Mouse (Mus musculus): ENCODE results near the gene Cttnbp2.

Cttnbp2 gene

GRCm38 (mm10) chr6:18514480-18515352, at the start of gene Cttnbp2:
TSS of gene Cttnbp2 (minus strand) at chr6:18514843.
- peak in 1 of 2 experiments; percentile 70 for DNase-seq (ENCODE audit: low spot score in 2 of 2)

- DNase-seq (ENCODE audit: low spot score in 2 of 2): no peak
These were observed 44.4 kb upstream of the Cttnbp2 start for GRCm38 (mm10) chr6:18559019-18559418.

- DNase-seq (ENCODE audit: low spot score in 2 of 2): peak; percentile 28 to 44
These were observed 33.1 kb upstream of the Cttnbp2 start for GRCm38 (mm10) chr6:18547516-18548465.

- DNase-seq (ENCODE audit: low spot score in 2 of 2): no peak
These were observed 29.2 kb upstream of the Cttnbp2 start for GRCm38 (mm10) chr6:18543878-18544277.

GRCm38 (mm10) chr6:18540396-18540795, 25.8 kb upstream of the Cttnbp2 start:
- DNase-seq (ENCODE audit: low spot score in 2 of 2): no peak

- no peak for DNase-seq (ENCODE audit: low spot score in 2 of 2)
These were observed 15.8 kb upstream of the Cttnbp2 start for GRCm38 (mm10) chr6:18530394-18530793.

- no peak for DNase-seq (ENCODE audit: low spot score in 2 of 2)
These were observed 3.0 kb upstream of the Cttnbp2 start for GRCm38 (mm10) chr6:18517626-18518025.

- peak in 1 of 2 experiments; percentile 51 for DNase-seq (ENCODE audit: low spot score in 2 of 2)
These were observed 801 bp downstream of the Cttnbp2 start for GRCm38 (mm10) chr6:18513611-18514473.

GRCm38 (mm10) chr6:18511886-18512285, 2.8 kb downstream of the Cttnbp2 start:
- no peak for DNase-seq (ENCODE audit: low spot score in 2 of 2)

GRCm38 (mm10) chr6:18508036-18508435, 6.6 kb downstream of the Cttnbp2 start:
- DNase-seq (ENCODE audit: low spot score in 2 of 2): no peak

- DNase-seq (ENCODE audit: low spot score in 2 of 2): no peak
These were observed 14.8 kb downstream of the Cttnbp2 start for GRCm38 (mm10) chr6:18499833-18500232.

GRCm38 (mm10) chr6:18492977-18493376, 21.7 kb downstream of the Cttnbp2 start:
- no peak for DNase-seq (ENCODE audit: low spot score in 2 of 2)

GRCm38 (mm10) chr6:18492248-18492901, 22.3 kb downstream of the Cttnbp2 start:
- no peak for DNase-seq (ENCODE audit: low spot score in 2 of 2)

- DNase-seq (ENCODE audit: low spot score in 2 of 2): no peak
These were observed 29.6 kb downstream of the Cttnbp2 start for GRCm38 (mm10) chr6:18485087-18485486.

- no peak for DNase-seq (ENCODE audit: low spot score in 2 of 2)
These were observed 30.6 kb downstream of the Cttnbp2 start for GRCm38 (mm10) chr6:18484061-18484460.

- DNase-seq (ENCODE audit: low spot score in 2 of 2): no peak
These were observed 32.1 kb downstream of the Cttnbp2 start for GRCm38 (mm10) chr6:18482546-18482945.

GRCm38 (mm10) chr6:18481781-18482180, 32.9 kb downstream of the Cttnbp2 start:
- no peak for DNase-seq (ENCODE audit: low spot score in 2 of 2)

GRCm38 (mm10) chr6:18477313-18477930, 37.2 kb downstream of the Cttnbp2 start:
- DNase-seq (ENCODE audit: low spot score in 2 of 2): no peak

GRCm38 (mm10) chr6:18474983-18475382, 39.7 kb downstream of the Cttnbp2 start:
- DNase-seq (ENCODE audit: low spot score in 2 of 2): no peak

- DNase-seq (ENCODE audit: low spot score in 2 of 2): no peak
These were observed 40.1 kb downstream of the Cttnbp2 start for GRCm38 (mm10) chr6:18474541-18474940.
